Mouse (Mus musculus): Measurements from ENCODE around the gene Unc45a. TPM values are rescaled to one million over a fixed set of nuclear protein-coding genes. Genes with fewer than 3 reads are reported as not detected.

Unc45a gene
- total RNA-seq, 2 experiments from 2014 or later, result 17.9 to 18.9 TPM

GRCm38 (mm10) chr7:80368635-80369421, 28.0 kb upstream of the Unc45a start:
- DNase-seq, result peak; percentile 48 to 61
- intact Hi-C loops (cut with DNase I), result no loop called here

GRCm38 (mm10) chr7:80368009-80368408, 27.2 kb upstream of the Unc45a start:
- intact Hi-C loops (cut with DNase I), result no loop called here
- DNase-seq, result no peak

GRCm38 (mm10) chr7:80367232-80367631, 26.4 kb upstream of the Unc45a start:
- intact Hi-C loops (cut with DNase I), result no loop called here

GRCm38 (mm10) chr7:80365759-80366158, 25.0 kb upstream of the Unc45a start:
- DNase-seq, result peak; percentile 70 to 74
- intact Hi-C loops (cut with DNase I), result no loop called here

More at GRCm38 (mm10) chr7:80367232-80367631, 26.4 kb upstream of the Unc45a start:
- DNase-seq, result no peak

GRCm38 (mm10) chr7:80360435-80360834, 19.6 kb upstream of the Unc45a start:
- intact Hi-C loops (cut with DNase I), result no loop called here
- no peak for DNase-seq

DNA sequence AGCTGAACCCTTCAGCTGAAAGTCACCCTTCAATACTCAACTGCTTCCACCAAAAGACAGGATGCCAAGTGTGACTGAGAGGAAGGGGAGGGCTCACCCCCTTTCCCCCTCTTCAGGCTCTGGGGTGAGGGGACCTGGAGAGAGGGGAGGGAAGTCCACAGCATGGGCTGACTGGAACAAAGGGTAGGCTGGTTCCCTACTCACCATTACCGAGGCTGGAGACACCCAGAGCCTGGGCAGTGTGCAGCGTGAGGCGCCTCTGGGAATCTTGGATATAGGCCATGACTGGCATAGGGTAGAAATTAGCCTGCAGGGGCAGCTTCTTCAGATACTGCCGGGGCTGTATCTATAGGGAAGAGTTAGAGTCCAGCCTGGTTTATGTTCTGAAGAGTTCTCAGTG, 17.2 kb upstream of the Unc45a start:
- intact Hi-C loops (cut with DNase I), result no loop called here
- DNase-seq, result no peak

GRCm38 (mm10) chr7:80357156-80357555, 16.4 kb upstream of the Unc45a start:
- intact Hi-C loops (cut with DNase I), result no loop called here
- DNase-seq, result peak in 1 of 2 experiments; percentile 57

GRCm38 (mm10) chr7:80356351-80356750, 15.5 kb upstream of the Unc45a start:
- DNase-seq, result no peak
- intact Hi-C loops (cut with DNase I), result no loop called here

DNA sequence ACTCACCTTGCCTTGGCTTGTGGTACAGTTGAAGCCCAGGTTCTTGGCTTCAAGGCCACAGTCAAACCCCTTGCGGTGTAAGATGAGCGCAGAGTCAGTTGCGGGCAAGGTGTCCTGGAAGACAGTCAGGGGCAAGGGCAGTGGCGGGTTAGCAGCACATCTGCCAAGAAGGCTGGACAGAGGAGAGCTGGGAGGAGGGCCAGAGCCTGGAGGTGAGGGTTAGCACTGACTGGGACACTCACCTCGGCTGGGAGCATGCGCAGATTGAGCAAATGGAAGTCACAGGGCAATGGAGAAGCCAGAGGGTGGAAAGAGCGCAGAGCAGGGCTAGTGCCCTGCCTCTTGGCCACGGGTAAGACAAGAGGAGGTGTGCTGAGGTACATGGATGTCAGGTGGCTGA, 12.1 kb upstream of the Unc45a start:
- intact Hi-C loops (cut with DNase I), result no loop called here
- DNase-seq, result no peak

DNA sequence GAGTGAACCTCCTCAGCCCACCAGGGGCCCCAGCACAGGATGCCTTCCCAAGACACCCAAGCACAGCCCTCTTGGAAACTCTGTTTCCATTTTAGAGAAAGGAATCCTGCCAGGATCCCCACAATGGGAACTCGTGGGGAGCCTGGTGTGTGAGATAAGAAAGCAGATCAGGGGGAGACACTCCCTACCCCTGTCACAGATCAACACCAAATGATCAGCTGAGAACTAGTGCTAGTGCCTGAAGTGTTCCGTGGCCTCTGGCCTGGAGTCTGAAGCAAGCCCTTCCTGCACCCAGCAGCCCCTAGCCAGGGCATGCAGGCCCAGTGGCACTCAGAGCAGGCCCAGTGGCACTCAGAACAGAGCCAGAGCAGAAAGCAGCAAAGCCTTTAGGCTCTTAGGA, 10.0 kb upstream of the Unc45a start:
- DNase-seq, result no peak
- intact Hi-C loops (cut with DNase I), result no loop called here

GRCm38 (mm10) chr7:80347670-80348586, 7.1 kb upstream of the Unc45a start:
- intact Hi-C loops (cut with DNase I), result no loop called here
- no peak for DNase-seq

DNA sequence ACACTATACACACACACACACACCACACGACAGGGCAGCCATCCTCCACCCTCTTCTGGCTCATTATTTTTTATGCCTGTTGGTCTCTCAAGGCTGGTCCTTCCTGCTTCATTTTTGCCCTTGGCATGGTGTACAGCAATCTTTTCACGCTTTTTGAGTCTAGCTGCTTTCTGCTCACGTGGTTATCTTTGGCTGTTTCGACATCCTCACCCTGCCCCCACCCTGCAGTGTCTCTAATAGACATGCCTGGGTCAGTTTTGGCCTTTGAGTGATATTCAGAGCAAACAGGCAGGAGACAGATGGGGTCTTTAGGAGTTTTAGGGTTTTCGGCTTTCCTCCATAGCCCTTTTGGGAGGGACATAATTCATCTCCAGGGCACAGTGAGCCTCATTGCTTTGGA, 6.0 kb upstream of the Unc45a start:
- DNase-seq, result no peak
- intact Hi-C loops (cut with DNase I), result no loop called here

DNA sequence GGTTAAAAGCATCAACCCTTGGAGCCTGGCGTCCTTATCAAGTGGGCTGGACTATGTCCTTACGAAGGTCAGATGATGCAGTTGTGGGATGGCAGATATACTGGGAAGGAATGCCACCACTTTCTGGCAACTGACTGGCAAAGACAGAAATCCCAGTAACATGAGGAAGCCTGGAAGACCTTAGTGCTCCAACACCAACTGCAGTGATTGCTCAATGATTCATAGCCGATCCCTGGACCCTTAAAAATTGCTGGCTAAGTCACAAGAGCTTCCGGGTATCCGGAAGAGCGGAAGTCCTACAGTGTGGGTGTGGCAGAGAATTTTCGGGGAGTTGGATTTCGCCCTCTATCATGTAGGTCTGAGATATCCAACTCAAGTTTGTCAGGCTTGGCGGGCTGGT, 5.4 kb upstream of the Unc45a start:
- DNase-seq, result no peak
- intact Hi-C loops (cut with DNase I), result no loop called here

- intact Hi-C loops (cut with DNase I), result no loop called here
- no peak for DNase-seq
Observed at GRCm38 (mm10) chr7:80343270-80344018, 2.6 kb upstream of the Unc45a start.

GRCm38 (mm10) chr7:80342858-80343257, 2.1 kb upstream of the Unc45a start, which contains the start of gene Hddc3:
Hddc3 (plus strand) TSS chr7:80343104.
- intact Hi-C loops (cut with DNase I), result no loop called here
- peak; percentile 95 to 98 for DNase-seq

- DNase-seq, result no peak
- intact Hi-C loops (cut with DNase I), result loop anchor here (2.0 kb wide), 1 partner anchor 245 kb away; no protein-coding TSS in a partner anchor
Observed at GRCm38 (mm10) chr7:80341793-80342192, 988 bp upstream of the Unc45a start.

GRCm38 (mm10) chr7:80339793-80340628, 794 bp downstream of the Unc45a start:
- intact Hi-C loops (cut with DNase I), result loop anchor here (1.0 to 2.0 kb wide), 2 partner anchors 30 to 247 kb away; no protein-coding TSS in a partner anchor
- peak; percentile 99 for DNase-seq

DNA sequence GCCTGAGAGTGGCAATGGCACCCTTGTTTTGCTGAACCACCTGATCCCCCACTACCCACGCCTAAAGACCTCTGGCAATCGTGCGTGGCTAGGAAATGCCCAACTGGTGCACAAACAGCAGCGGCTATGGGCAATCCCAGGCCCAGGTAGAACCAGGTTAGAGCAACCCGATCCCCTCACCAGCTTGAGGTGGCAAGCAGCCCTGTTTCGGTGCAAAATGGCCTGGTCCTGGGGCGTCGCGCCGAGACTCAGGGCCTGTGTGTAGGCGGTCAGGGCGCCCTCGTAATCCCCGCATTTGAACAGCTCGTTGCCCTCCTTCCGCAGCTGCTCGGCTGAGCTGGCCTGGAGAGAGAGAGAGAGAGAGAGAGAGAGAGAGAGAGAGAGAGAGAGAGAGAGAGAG, 1.4 kb downstream of the Unc45a start:
- intact Hi-C loops (cut with DNase I), result no loop called here
- peak; percentile 40 to 46 for DNase-seq

GRCm38 (mm10) chr7:80336932-80337331, 3.9 kb downstream of the Unc45a start:
- intact Hi-C loops (cut with DNase I), result no loop called here
- DNase-seq, result no peak

DNA sequence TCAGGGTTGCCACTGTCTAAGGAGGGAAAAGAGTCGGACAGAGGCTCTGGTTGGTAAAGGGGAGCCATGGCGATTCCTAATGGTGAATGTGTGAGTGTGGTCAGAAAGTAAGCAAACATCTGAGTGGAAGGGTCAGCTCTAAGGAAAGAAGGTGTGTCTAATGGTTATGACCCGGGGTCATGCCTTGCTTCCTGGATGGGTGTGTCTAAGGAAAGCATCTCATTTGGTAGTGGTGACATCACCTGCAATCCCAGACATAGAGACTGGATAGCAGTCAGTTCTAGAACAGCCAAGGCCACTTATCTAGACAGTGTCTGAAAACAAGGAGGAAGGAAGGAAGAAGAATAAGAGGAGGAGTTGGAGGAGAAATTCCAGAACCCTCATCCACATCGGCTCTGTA, 6.0 kb downstream of the Unc45a start:
- intact Hi-C loops (cut with DNase I), result no loop called here
- DNase-seq, result no peak
